Mouse (Mus musculus) monocyte, adult 2 months (primary cell): ENCODE measurements around the gene Igfbp6.

Experiments used
- DNase-seq, 2 experiments: peaks; one replicate each; pipeline ENCODE4 v3.0.0; 2022; ENCODE audit warnings: low spot score in 2 of 2, low read depth in 1 of 2

Gene Igfbp6

GRCm38 (mm10) chr15:102108651-102109525 is 35.3 kb upstream of the Igfbp6 start:
- DNase-seq: peak in 1 of 2 experiments; percentile 64

- DNase-seq: no peak
These were observed 33.9 kb upstream of the Igfbp6 start for GRCm38 (mm10) chr15:102110271-102110670.

- no peak for DNase-seq
These were observed 33.3 kb upstream of the Igfbp6 start for GRCm38 (mm10) chr15:102110701-102111494.

GRCm38 (mm10) chr15:102111495-102111829 is 32.7 kb upstream of the Igfbp6 start:
- DNase-seq: no peak

- DNase-seq: no peak
These were observed 32.0 kb upstream of the Igfbp6 start for GRCm38 (mm10) chr15:102112181-102112580.

- DNase-seq: no peak
These were observed 31.3 kb upstream of the Igfbp6 start for GRCm38 (mm10) chr15:102112827-102113226.

- DNase-seq: no peak
These were observed 30.5 kb upstream of the Igfbp6 start for GRCm38 (mm10) chr15:102113674-102114073.

- DNase-seq: no peak
These were observed 29.4 kb upstream of the Igfbp6 start for GRCm38 (mm10) chr15:102114651-102115260.

GRCm38 (mm10) chr15:102115731-102116231 is 28.4 kb upstream of the Igfbp6 start:
- DNase-seq: no peak

- no peak for DNase-seq
These were observed 27.3 kb upstream of the Igfbp6 start for GRCm38 (mm10) chr15:102116753-102117415.

- DNase-seq: no peak
These were observed 26.4 kb upstream of the Igfbp6 start for GRCm38 (mm10) chr15:102117461-102118443.

- no peak for DNase-seq
These were observed 25.6 kb upstream of the Igfbp6 start for GRCm38 (mm10) chr15:102118591-102118990.

- no peak for DNase-seq
These were observed 24.9 kb upstream of the Igfbp6 start for GRCm38 (mm10) chr15:102119121-102119830.

- no peak for DNase-seq
These were observed 24.4 kb upstream of the Igfbp6 start for GRCm38 (mm10) chr15:102119831-102120170.

GRCm38 (mm10) chr15:102120530-102120929 is 23.6 kb upstream of the Igfbp6 start:
- DNase-seq: no peak

GRCm38 (mm10) chr15:102126303-102126702 is 17.9 kb upstream of the Igfbp6 start:
- no peak for DNase-seq

GRCm38 (mm10) chr15:102133314-102133713 is 10.8 kb upstream of the Igfbp6 start:
- no peak for DNase-seq

- DNase-seq: no peak
These were observed 9.5 kb upstream of the Igfbp6 start for GRCm38 (mm10) chr15:102134709-102135108.

- no peak for DNase-seq
These were observed 8.5 kb upstream of the Igfbp6 start for GRCm38 (mm10) chr15:102135522-102136128.
